11 mouse cellular contexts compared by ENCODE assay signal in genomic region chr1:163280097-163280841, GRCm38 (mm10). TPM values are rescaled to one million over a fixed set of nuclear protein-coding genes. Genes with fewer than 3 reads are reported as not detected.
DNase-seq lines count a peak whose midpoint lies in the region; ATAC-seq and TF ChIP-seq lines count a peak whose summit lies in the region.
"Had no signal": no experiment of that assay in that cellular context is flagged by ENCODE, and none has a peak within 500 bp of the region (broad histone marks: within the 10 kb centered on the region; RNA-seq: fewer than 3 reads in every experiment).

No protein-coding gene starts in this region.

- no peak for TF ChIP-seq POLR2A in kidney, adult 2 months (IDR thresholded peaks at IDR 0.05; ENCODE audit: low read depth, low read length)

- H3K36me3 ChIP-seq in kidney, adult 2 months (ENCODE audit: control insufficient read depth, insufficient read depth, low read length) = no peaks in the 10 kb centered on the region

- intact Hi-C loops in left cerebral cortex, adult 2 months (cut with DNase I) = no loop called here
- intact Hi-C loops in left cerebral cortex, postnatal 36 days (cut with DNase I) = no loop called here
- intact Hi-C loops in heart, postnatal 10 days (cut with DNase I) = no loop called here

- WGBS in kidney, adult 2 months = 55% methylated on average over 7 of the region's 7 CpGs

- ATAC-seq in frontal cortex, adult (ENCODE audit: low TSS enrichment) = 0 out of 2 replicates have a peak, but pooled peaks have one; percentile 17

- H3K4me3 ChIP-seq in left cerebral cortex, adult 2 months = no peak overlapping the region
- H3K4me3 ChIP-seq in kidney, adult 2 months (ENCODE audit: insufficient read depth, low read depth, low read length) = no peak overlapping the region
- H3K4me3 ChIP-seq: embryonic facial prominence, embryonic 13.5 days had no signal

- TF ChIP-seq CTCF in left cerebral cortex, adult 2 months (IDR thresholded peaks at IDR 0.05) = no peak
- no peak for TF ChIP-seq CTCF in kidney, adult 2 months (conservative IDR thresholded peaks at IDR 0.05; ENCODE audit: insufficient read depth, insufficient read length, low read depth, low read length)

- peak overlapping the region; percentile 51; the same call in 1 of the 2 replicates for H3K27ac ChIP-seq in left cerebral cortex, adult 2 months
- H3K27ac ChIP-seq in kidney, adult 2 months (ENCODE audit: insufficient read depth, low read depth, low read length) = no peak overlapping the region
- H3K27ac ChIP-seq: embryonic facial prominence, embryonic 13.5 days; liver, embryonic 14.5 days had no signal

- no peak for DNase-seq in frontal cortex, postnatal 36 days (ENCODE audit: low spot score in 2 of 2)
- DNase-seq in left cerebral cortex, adult 2 months (ENCODE audit: extremely low spot score in 1 of 2, low spot score in 2 of 2) = no peak
- DNase-seq in left cerebral cortex, postnatal 36 days (ENCODE audit: low spot score in 2 of 2) = no peak
- peak; percentile 90 for DNase-seq in adipocyte (ENCODE audit: low spot score)
- peak; percentile 27 to 29 for DNase-seq in heart, postnatal 10 days
- DNase-seq in kidney, adult 2 months = no peak
- DNase-seq in kidney, adult 11 months = no peak
- DNase-seq: thymus, adult 18-20 months had no signal

- H3K4me1 ChIP-seq in kidney, adult 2 months (ENCODE audit: control insufficient read depth, insufficient read depth, low read length) = no peaks in the 10 kb centered on the region

- no peaks in the 10 kb centered on the region for H3K27me3 ChIP-seq in kidney, adult 2 months (replicated peaks; ENCODE audit: control insufficient read depth, insufficient read depth, low read length)
- H3K27me3 ChIP-seq: embryonic facial prominence, embryonic 13.5 days had no signal

RNA-seq across cellular contexts. Expression of gene Prrx1, which starts 33.2 kb away (rescaled TPM):
- total RNA-seq in left cerebral cortex, adult 2 months (2021) = 1 to 10 TPM; 4.4 to 6.1 TPM
- 1 to 10 TPM; 5.2 to 5.3 TPM for total RNA-seq in left cerebral cortex, postnatal 36 days (2021)
- 10 to 100 TPM; 34.9 to 45.4 TPM for total RNA-seq in heart, postnatal 10 days (2021)
- 2.4 and 2.8 TPM in 2 replicates for polyA plus RNA-seq in kidney, adult 2 months (2012; rRNA removed)

Comparison
In these comparisons a context has a peak if more than half of its experiments do, and no peak if none do; other contexts are left out.
1. DNase-seq: peak in adipocyte (single experiment) and heart, postnatal 10 days (2 of 2); none in frontal cortex, postnatal 36 days (0 of 2), left cerebral cortex, adult 2 months (0 of 2), left cerebral cortex, postnatal 36 days (0 of 2), kidney, adult 2 months (single experiment) and kidney, adult 11 months (single experiment).
2. RNA of gene Prrx1, which starts 33.2 kb away (total RNA-seq): 34.9 to 45.4 TPM in heart, postnatal 10 days; 4.4 to 6.1 TPM in left cerebral cortex, adult 2 months and 5.2 to 5.3 TPM in left cerebral cortex, postnatal 36 days; every median in the first group is over 4 times any median in the second.